Mouse (Mus musculus) small intestine, adult 2 months (tissue): ENCODE data around the gene H1foo.

Source experiments
- CTCF ChIP-seq: fragments of 200-500 bp; IDR thresholded peaks from 2 replicates; pipeline ENCODE4 v1.5.1; 2012; ENCODE audit warnings: low read depth, mild to moderate bottlenecking, control low read depth, inconsistent platforms, low read length, moderate library complexity, mixed read lengths; ENCODE audit not compliant: insufficient replicate concordance, insufficient read length; ENCODE audit errors: extremely low read depth
- POLR2A ChIP-seq: fragments of 200-500 bp; IDR thresholded peaks from 2 replicates; pipeline ENCODE4 v1.6.1; 2012; ENCODE audit warnings: low read depth, mild to moderate bottlenecking, control low read depth, inconsistent platforms, low read length, moderate library complexity

DNA sequence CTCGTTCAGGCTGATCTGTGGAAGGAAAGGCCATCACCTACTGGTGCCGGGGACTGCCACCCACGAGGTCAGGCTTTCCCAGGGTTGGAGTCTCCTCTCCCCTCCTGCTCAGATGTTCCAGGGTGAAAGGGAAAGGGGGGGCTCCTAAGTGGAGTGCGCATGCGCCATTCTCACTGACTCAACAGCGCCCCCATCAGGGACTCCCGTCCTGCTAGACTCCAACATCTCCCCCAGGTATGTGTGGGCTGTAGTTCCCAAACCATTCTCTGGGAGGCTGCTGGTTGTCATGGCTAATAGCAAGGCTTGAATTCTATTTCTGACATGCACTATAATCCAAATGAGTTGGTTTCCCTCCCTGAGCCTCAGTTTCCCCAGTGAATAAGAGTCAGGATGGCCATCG is 33.9 kb downstream of the H1foo start:
- no peak for TF ChIP-seq CTCF
- no peak for TF ChIP-seq POLR2A
